Mouse (Mus musculus) macrophage (primary cell): ENCODE measurements at regions not wholly inside any gene's neighbourhood (a gene's known extent, or its start where the extent isn't known, plus 50 kb on each side); places are given as distances from the start of the nearest gene placed in this dataset.

Experiments used
- H3K27ac ChIP-seq: fragments of 350-480 bp; formaldehyde crosslinking; 2 replicates; pipeline ENCODE4 v1.9.0; 2021
- H3K36me3 ChIP-seq: fragments of 350-480 bp; formaldehyde crosslinking; 2 replicates; pipeline ENCODE4 v1.9.0; 2021; ENCODE audit errors: inconsistent target
- H3K4me3 ChIP-seq: fragments of 350-480 bp; formaldehyde crosslinking; 2 replicates; pipeline ENCODE4 v1.9.0; 2021; ENCODE audit errors: inconsistent target
- H3K79me2 ChIP-seq: fragments of 350-480 bp; formaldehyde crosslinking; 2 replicates; pipeline ENCODE4 v1.9.0; 2021; ENCODE audit errors: inconsistent target
- WGBS: methylation state at CpG from one replicate; pipeline ENCODE4 v1.1.7; 2026; ENCODE audit warnings: inconsistent platforms; ENCODE audit not compliant: missing documents; 5-methylcytosine and 5-hydroxymethylcytosine counted together

- Histone ChIP-seq H3K79me2 (no peaks in the 10 kb centered on the region), H3K27ac (no peak overlapping the region), H3K4me3 (no peak overlapping the region), H3K36me3 (no peaks in the 10 kb centered on the region)
- 57% methylated on average over 12 of the region's 12 CpGs for WGBS
Observed at GRCm38 (mm10) chr15:51679186-51679902, 2205.4 kb upstream of the Gm7489 start.

DNA sequence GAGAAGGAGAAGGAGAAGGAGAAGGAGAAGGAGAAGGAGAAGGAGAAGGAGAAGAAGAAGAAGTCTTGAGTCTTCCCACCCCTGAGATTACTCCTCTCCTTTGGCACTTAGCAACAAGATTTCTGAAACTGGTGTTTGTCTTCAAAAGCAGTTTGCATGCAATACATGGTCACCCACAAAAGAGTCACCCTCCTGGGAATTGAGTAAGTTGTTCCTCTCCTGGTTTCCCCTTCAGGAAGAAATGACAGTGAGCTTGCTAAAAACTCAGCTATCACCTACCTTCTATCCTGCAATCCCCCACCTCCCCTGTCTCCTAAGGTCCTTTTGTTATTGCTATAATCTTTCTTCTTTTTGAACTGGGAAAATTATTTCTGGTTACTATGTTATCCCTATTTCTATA lies 2204.2 kb upstream of the Gm7489 start:
- no peak overlapping the region for H3K27ac ChIP-seq
- no peak overlapping the region for H3K4me3 ChIP-seq
- no peaks in the 10 kb centered on the region for H3K36me3 ChIP-seq
- H3K79me2 ChIP-seq: no peaks in the 10 kb centered on the region

- 86% methylated on average over 6 of the region's 6 CpGs for WGBS
- H3K27ac ChIP-seq: no peak overlapping the region
- no peaks in the 10 kb centered on the region for H3K79me2 ChIP-seq
- no peaks in the 10 kb centered on the region for H3K36me3 ChIP-seq
- H3K4me3 ChIP-seq: no peak overlapping the region
Observed at GRCm38 (mm10) chr15:51681191-51681590, 2203.5 kb upstream of the Gm7489 start.

DNA sequence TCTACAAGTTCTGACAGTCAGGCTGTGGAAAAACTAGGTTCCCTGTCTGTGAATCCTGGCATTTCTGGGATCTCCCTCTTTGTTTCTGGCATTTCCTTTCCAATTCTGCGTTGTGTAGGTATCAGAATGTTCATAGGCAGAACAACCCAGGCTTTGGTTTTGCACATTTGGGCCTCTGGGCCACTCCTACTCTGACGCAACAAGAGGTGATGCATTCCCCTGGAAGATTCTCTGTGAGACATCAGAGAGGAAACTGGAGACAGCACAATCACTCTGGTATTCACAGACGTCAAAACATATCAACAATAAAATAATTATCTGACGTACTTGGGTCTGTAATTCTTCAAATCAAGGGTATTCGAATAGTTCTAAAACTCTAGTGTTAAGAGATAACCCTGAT lies 2202.4 kb upstream of the Gm7489 start:
- H3K79me2 ChIP-seq: no peaks in the 10 kb centered on the region
- no peak overlapping the region for H3K27ac ChIP-seq
- H3K36me3 ChIP-seq: no peaks in the 10 kb centered on the region
- WGBS: 76% methylated on average over 5 of the region's 5 CpGs
- H3K4me3 ChIP-seq: no peak overlapping the region

- Histone ChIP-seq H3K4me3 (no peak overlapping the region), H3K79me2 (no peaks in the 10 kb centered on the region), H3K27ac (no peak overlapping the region), H3K36me3 (no peaks in the 10 kb centered on the region)
- WGBS: 91% methylated on average over 13 of the region's 13 CpGs
Observed at GRCm38 (mm10) chr15:51687007-51687540, 2197.6 kb upstream of the Gm7489 start.

DNA sequence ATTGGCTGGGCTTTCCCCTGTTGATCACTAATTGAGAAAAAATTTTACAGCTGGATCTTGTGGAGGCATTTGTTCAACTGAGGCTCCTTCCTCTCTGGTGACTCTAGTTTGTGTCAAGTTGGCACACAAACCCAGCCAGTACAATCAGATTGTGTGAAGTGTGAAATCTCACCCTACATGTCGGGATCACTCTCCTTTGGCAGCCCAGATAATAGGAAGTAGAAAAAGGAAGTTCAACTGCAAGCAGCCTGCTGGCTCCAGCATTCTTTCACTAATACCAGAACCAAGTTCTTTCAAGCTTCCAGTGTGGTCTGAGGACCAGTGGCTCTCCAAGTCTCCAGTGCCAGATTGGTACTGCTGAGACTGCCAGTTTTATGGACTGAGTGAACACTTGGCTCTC lies 2195.2 kb upstream of the Gm7489 start:
- WGBS: 7% methylated on average over 1 of the region's 1 CpGs
- Histone ChIP-seq H3K36me3 (no peaks in the 10 kb centered on the region), H3K79me2 (no peaks in the 10 kb centered on the region)

GRCm38 (mm10) chr15:51692671-51693070 lies 2192.0 kb upstream of the Gm7489 start:
- Histone ChIP-seq H3K79me2 (no peaks in the 10 kb centered on the region), H3K4me3 (no peak overlapping the region), H3K36me3 (no peaks in the 10 kb centered on the region), H3K27ac (no peak overlapping the region)
- 41% methylated on average over 4 of the region's 4 CpGs for WGBS

More for the DNA sequence above, 2195.2 kb upstream of the Gm7489 start:
- Histone ChIP-seq H3K4me3 (no peak overlapping the region), H3K27ac (no peak overlapping the region)

- Histone ChIP-seq H3K27ac (no peak overlapping the region), H3K36me3 (no peaks in the 10 kb centered on the region), H3K4me3 (no peak overlapping the region), H3K79me2 (no peaks in the 10 kb centered on the region)
- 66% methylated on average over 11 of the region's 11 CpGs for WGBS
Observed at GRCm38 (mm10) chr15:51696344-51697016, 2188.2 kb upstream of the Gm7489 start.

DNA sequence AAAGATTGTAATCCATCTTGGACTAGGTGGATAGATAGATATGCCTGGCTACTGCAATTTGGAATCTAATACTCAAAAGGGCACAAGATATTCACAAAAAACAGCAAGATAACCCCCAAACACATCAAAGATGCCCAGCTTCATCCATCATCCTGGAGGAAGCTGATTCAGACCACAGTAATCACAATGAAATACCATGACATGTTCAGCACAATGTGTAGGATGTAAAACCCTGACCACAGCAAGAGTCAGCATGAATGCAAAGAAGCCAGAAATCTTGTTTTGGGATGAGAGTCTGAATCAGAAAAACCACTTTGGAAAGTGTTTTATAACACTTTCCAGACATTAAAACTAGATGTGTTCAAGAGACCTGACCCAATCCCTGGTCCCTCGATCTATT lies 2180.5 kb upstream of the Gm7489 start:
- Histone ChIP-seq H3K27ac (no peak overlapping the region), H3K36me3 (no peaks in the 10 kb centered on the region), H3K4me3 (no peak overlapping the region), H3K79me2 (no peaks in the 10 kb centered on the region)
- 94% methylated on average over 1 of the region's 1 CpGs for WGBS

- H3K36me3 ChIP-seq: no peaks in the 10 kb centered on the region
- no peak overlapping the region for H3K27ac ChIP-seq
- 43% methylated on average over 13 of the region's 13 CpGs for WGBS
- H3K79me2 ChIP-seq: no peaks in the 10 kb centered on the region
- H3K4me3 ChIP-seq: no peak overlapping the region
Observed at GRCm38 (mm10) chr15:51709871-51710655, 2174.6 kb upstream of the Gm7489 start.

DNA sequence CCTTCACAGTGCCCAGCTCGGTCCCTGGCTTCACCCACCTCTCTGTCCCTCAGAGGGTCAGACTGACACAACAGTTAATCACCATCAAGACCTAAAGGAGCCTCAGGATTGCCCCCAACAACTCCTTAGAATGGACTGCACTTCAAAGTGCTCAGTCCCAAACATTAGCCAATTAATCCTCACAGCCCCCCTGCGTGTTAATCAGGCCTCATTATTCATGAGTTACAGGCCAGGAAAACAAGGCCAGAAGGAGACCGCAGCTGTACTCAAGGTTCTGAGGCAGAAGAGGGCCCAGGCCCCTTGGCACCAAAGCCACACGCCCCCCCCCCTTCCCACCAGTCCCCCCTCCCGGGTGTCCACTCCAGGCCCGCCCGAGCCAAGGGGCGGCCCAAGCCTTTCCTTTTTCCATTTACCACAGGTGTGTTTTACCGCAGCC lies 2163.8 kb upstream of the Gm7489 start:
- Histone ChIP-seq H3K36me3 (no peaks in the 10 kb centered on the region), H3K79me2 (no peaks in the 10 kb centered on the region), H3K27ac (no peak overlapping the region), H3K4me3 (no peak overlapping the region)
- 84% methylated on average over 8 of the region's 9 CpGs for WGBS

DNA sequence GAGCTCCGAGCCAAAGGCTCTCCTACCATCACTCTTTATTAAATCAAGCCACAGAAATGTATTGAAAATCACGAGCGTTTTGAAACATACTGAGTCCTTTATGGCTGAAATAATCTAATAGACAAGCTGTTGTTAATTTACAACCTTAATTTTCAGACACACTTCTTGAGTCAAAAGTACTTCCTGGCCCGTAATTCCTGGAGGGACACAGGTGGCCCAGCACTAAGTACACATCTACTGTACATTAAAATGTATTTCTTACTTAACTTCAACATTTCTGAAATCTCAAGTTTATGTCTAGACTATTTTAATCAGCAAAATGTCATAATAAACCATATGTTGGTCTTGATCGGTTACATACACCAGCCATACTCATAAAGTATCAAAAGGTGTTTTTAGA lies 2163.3 kb upstream of the Gm7489 start:
- 90% methylated on average over 5 of the region's 5 CpGs for WGBS
- Histone ChIP-seq H3K27ac (no peak overlapping the region), H3K4me3 (no peak overlapping the region), H3K79me2 (no peaks in the 10 kb centered on the region), H3K36me3 (no peaks in the 10 kb centered on the region)

DNA sequence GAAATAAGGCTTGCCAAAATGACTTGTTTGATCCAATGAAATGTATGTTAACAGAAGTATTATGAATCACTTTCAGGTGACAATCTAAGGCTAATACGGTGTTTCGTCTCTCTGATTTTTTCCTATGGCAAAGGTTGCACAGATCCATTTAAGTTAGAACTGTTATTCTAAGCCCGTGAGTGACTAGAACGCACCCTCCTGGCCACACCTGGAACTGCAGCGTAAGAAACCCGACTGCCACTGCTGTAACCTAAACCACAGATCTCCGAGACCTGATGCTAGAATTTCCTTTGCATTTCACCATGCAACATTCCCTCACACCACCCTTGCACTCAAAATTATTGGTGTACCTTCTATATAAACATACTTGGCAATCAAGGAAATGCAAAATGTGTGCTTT lies 2160.6 kb upstream of the Gm7489 start:
- no peaks in the 10 kb centered on the region for H3K79me2 ChIP-seq
- WGBS: 72% methylated on average over 7 of the region's 7 CpGs
- H3K4me3 ChIP-seq: no peak overlapping the region
- H3K27ac ChIP-seq: no peak overlapping the region
- no peaks in the 10 kb centered on the region for H3K36me3 ChIP-seq

DNA sequence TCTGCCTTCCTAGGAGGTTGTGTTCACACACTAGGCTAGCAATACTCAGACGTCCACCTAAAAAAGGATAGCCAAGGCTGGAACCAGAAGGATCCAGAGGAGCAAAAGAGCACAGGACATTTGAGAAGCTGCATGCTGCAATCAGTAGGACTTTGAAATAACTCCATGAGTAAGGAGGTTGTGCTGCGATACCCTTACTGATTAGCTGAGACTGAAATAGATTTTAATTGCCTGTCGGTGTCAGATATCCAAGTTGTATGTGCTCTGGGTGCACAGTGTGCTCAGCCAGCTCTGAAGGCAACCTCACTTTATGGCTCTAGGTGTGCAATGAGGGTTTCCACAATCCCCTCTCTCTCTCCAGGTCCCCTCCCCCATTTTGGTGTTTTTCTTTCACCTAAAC lies 2159.2 kb upstream of the Gm7489 start:
- H3K36me3 ChIP-seq: no peaks in the 10 kb centered on the region
- H3K79me2 ChIP-seq: no peaks in the 10 kb centered on the region
- no peak overlapping the region for H3K4me3 ChIP-seq
- no peak overlapping the region for H3K27ac ChIP-seq
- WGBS: 92% methylated on average over 3 of the region's 3 CpGs

GRCm38 (mm10) chr15:51730106-51730505 lies 2154.6 kb upstream of the Gm7489 start:
- Histone ChIP-seq H3K36me3 (no peaks in the 10 kb centered on the region), H3K79me2 (no peaks in the 10 kb centered on the region), H3K27ac (no peak overlapping the region), H3K4me3 (no peak overlapping the region)
- WGBS: 90% methylated on average over 10 of the region's 10 CpGs
